Mouse (Mus musculus) neural tube, embryonic 11.5 days (tissue): ENCODE measurements around the gene Fgfr4. TPM values are rescaled to one million over a fixed set of nuclear protein-coding genes. Genes with fewer than 3 reads are reported as not detected.
"Not testable (repeated sequence)": the region's sequence is repeated elsewhere in the genome, so short reads cannot be mapped to it uniquely, and the experiment has no call there.

Experiments
- ATAC-seq: fragments of 200-750 bp; cut with Nextera tagmentation; 2 replicates; pipeline ENCODE4 v1.8.0; 2017; ENCODE audit warnings: moderate number of reproducible peaks, mild to moderate bottlenecking, moderate TSS enrichment, moderate library complexity; ENCODE audit not compliant: insufficient read depth, low FRiP score, low TSS enrichment
- DNase-seq: peaks from one replicate; pipeline ENCODE4 v3.0.0-alpha.2; 2015; ENCODE audit warnings: low spot score
- H3K27ac ChIP-seq: fragments of 300-500 bp; sonication (generic); 2 replicates; pipeline ENCODE4 v1.5.1; 2014; ENCODE audit warnings: low read depth, mild to moderate bottlenecking, low read length
- H3K27me3 ChIP-seq: fragments of 300-500 bp; sonication (generic); 2 replicates; pipeline ENCODE4 v1.6.1; 2014; ENCODE audit warnings: mild to moderate bottlenecking, low read length, mixed read lengths; ENCODE audit not compliant: control insufficient read depth, insufficient read depth
- H3K36me3 ChIP-seq: fragments of 300-500 bp; sonication (generic); 2 replicates; pipeline ENCODE4 v1.6.1; 2014; ENCODE audit warnings: mild to moderate bottlenecking, low read length, moderate library complexity, mixed read lengths; ENCODE audit not compliant: control insufficient read depth, insufficient read depth
- H3K4me1 ChIP-seq: fragments of 300-500 bp; sonication (generic); 2 replicates; pipeline ENCODE4 v1.6.1; 2014; ENCODE audit warnings: low read length, mixed read lengths; ENCODE audit not compliant: control insufficient read depth, insufficient read depth
- H3K4me2 ChIP-seq: fragments of 300-500 bp; sonication (generic); 2 replicates; pipeline ENCODE4 v1.6.1; 2014; ENCODE audit warnings: low read depth, mild to moderate bottlenecking, moderate library complexity
- H3K4me3 ChIP-seq: fragments of 300-500 bp; sonication (generic); 2 replicates; pipeline ENCODE4 v1.5.1; 2014; ENCODE audit warnings: low read depth, low read length
- H3K9ac ChIP-seq: fragments of 300-500 bp; sonication (generic); 2 replicates; pipeline ENCODE4 v1.6.1; 2014; ENCODE audit warnings: mild to moderate bottlenecking, low read length
- H3K9me3 ChIP-seq: fragments of 300-500 bp; sonication (generic); 2 replicates; pipeline ENCODE4 v1.6.1; 2016; ENCODE audit warnings: low read length; ENCODE audit not compliant: control insufficient read depth
- WGBS: fragments of 180-500 bp; shearing (Covaris S2); extraction: QIAGEN DNeasy Blood & Tissue Kit; methylation state at CpG from one replicate; pipeline ENCODE4 v1.1.7; 2014; 5-methylcytosine and 5-hydroxymethylcytosine counted together
- polyA plus RNA-seq: library from polyadenylated mRNA; unstranded; fragments of >200 nt; fragmentation: Nextera tagmentation; extraction: Ambion mirVana; gene quantifications from 2 replicates; pipeline ENCODE4 v1.2.1, GENCODE M21; 2014

Gene Fgfr4
- polyA plus RNA-seq, 1 experiment from 2014 or later, result 3.0 TPM

DNA sequence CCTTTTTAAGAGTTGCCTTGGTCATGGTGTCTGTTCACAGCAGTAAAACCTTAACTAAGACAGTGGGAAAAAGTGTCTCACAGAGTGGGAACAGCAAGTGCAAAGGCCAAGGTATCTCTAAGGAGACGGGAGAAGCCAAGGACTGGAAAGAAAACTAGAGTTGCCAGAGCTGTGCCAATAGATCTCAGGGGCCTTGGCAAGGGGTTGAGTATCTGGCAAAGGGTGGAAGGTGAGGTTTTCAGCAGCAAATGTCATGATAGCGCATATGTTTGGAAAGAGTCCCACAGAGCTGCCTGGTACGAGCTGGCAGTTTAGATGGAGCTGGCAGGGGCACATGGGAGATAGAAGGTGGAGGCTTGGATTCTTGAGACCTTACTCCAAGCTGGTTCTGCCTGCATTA lies 27.2 kb downstream of the Fgfr4 start:
- Histone ChIP-seq H3K4me1 (no peaks in the 10 kb centered on the region), H3K4me3 (no peak overlapping the region), H3K9me3 (no peaks in the 10 kb centered on the region), H3K4me2 (no peak overlapping the region), H3K36me3 (no peaks in the 10 kb centered on the region), H3K27ac (no peak overlapping the region), H3K27me3 (no peaks in the 10 kb centered on the region), H3K9ac (no peak overlapping the region)
- ATAC-seq (no peak), DNase-seq (no peak)
- 97% methylated on average over 3 of the region's 3 CpGs for WGBS

- Histone ChIP-seq H3K27me3 (no peaks in the 10 kb centered on the region), H3K4me1 (no peaks in the 10 kb centered on the region), H3K9me3 (no peaks in the 10 kb centered on the region), H3K4me2 (peak overlapping the region; percentile 39), H3K4me3 (no peak overlapping the region), H3K36me3 (no peaks in the 10 kb centered on the region), H3K27ac (no peak overlapping the region), H3K9ac (peak overlapping the region; percentile 50; the same call in 1 of the 2 replicates)
- WGBS, result 72% methylated on average over 2 of the region's 2 CpGs
- DNase-seq (no peak), ATAC-seq (no peak)
Observed at GRCm38 (mm10) chr13:55181786-55182172, 29.3 kb downstream of the Fgfr4 start.

DNA sequence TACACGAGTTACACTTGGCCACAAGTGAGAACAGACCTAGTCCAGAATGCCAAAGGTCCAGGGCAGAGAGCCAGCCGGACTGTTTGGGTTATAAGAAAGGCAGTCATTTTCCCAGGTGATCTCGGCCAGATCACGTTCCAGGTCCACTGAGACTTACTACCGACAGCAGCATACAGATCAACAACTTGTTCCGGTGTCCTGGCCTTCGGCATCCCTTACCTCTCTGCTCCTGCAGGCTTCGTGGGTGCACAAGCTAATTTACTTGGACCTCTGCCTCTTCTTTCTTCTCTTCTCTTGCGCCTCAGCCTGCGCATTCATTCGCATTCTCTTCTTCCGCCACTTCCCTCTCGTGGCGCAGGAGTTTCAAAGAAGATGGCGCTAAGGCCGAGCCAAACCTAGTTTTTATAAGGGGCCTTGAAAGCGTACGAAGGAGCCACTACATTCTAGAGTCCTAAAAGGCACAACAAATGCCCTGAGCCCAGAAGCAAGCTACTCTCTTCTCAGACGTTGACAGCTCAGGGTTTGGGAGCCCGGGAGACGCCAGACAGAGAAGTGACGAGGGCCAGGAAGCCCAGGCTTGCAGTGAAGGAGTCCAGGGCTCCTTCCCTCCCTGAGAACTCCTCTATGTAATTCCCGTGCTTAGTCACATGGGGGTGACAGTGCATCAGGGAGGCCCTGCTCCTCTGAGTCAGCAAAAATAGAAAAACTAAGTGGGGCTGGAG lies 29.9 kb downstream of the Fgfr4 start:
- DNase-seq, result peak; percentile 80
- peak overlapping the region; percentile 50 for H3K9ac ChIP-seq
- 0 out of 2 replicates have a peak, but pooled peaks have one; percentile 55 for ATAC-seq

DNA sequence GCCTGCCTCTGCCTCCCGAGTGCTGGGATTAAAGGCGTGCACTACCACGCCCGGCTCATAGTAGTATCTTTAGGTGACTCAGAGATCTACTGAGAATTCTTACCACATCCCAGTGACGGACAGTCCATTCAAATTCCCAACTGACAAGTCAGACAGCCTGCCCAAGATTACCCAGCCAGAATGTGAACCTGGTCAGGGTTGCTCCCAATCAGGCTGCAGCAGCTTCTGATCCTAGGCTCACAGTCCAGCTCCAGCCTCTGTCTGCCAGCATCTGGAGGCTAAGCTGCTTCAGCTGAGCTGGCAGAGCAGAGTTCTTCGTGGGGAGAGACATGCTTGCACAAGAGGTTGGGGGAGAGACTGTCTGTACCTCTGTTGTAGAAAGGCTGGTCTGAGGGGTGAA lies 30.9 kb downstream of the Fgfr4 start:
- no peaks in the 10 kb centered on the region for H3K9me3 ChIP-seq
- H3K4me1 ChIP-seq, result no peaks in the 10 kb centered on the region
- no peak overlapping the region for H3K4me3 ChIP-seq
- H3K4me2 ChIP-seq, result no peak overlapping the region
- no peak overlapping the region for H3K9ac ChIP-seq
- 87% methylated on average over 6 of the region's 6 CpGs for WGBS
- H3K27ac ChIP-seq, result no peak overlapping the region
- H3K36me3 ChIP-seq, result no peaks in the 10 kb centered on the region
- no peak for ATAC-seq
- no peak for DNase-seq
- H3K27me3 ChIP-seq, result no peaks in the 10 kb centered on the region

More for the DNA sequence above, 29.9 kb downstream of the Fgfr4 start:
- 6% methylated on average over 23 of the region's 23 CpGs for WGBS
- no peaks in the 10 kb centered on the region for H3K27me3 ChIP-seq
- H3K27ac ChIP-seq, result no peak overlapping the region
- peak overlapping the region; percentile 39 for H3K4me2 ChIP-seq
- no peaks in the 10 kb centered on the region for H3K36me3 ChIP-seq
- no peaks in the 10 kb centered on the region for H3K9me3 ChIP-seq
- H3K4me3 ChIP-seq, result peak overlapping the region; percentile 17
- no peaks in the 10 kb centered on the region for H3K4me1 ChIP-seq

GRCm38 (mm10) chr13:55187062-55187461 lies 34.6 kb downstream of the Fgfr4 start:
- H3K4me1 ChIP-seq, H3K9me3 ChIP-seq, H3K27ac ChIP-seq, H3K36me3 ChIP-seq, H3K9ac ChIP-seq, H3K4me2 ChIP-seq, DNase-seq, ATAC-seq, H3K27me3 ChIP-seq, H3K4me3 ChIP-seq: not testable (repeated sequence)
- 64% methylated on average over 3 of the region's 9 CpGs for WGBS

DNA sequence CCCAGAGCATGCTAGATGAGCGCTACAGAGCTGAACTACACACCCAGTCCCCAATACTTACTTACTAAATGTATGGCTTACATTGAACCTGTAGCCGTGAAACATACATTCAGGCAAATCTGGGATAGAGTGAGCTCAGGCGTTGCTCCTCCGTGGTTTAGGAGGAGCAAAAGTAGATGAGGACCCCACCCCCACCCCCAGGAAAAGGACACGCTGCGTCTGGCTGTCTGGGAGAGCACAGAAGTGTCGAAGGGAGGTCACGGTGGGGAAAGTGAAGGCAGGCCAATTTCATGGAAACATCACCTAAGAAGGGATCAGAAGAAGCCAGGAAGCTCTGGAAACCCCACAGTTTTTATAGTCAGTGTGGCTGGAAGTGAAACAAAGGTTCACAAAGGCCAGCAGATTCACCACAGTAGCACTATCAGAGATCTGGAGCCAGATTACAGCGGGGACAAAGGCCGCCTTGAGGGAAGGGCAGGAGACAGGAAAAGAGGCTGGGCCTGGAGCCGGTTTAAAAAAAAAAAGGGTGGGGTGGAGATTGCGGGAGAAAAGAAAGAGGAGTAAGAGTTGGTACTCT lies 37.2 kb downstream of the Fgfr4 start:
- 4% methylated on average over 12 of the region's 12 CpGs for whole genome bisulfite sequencing

DNA sequence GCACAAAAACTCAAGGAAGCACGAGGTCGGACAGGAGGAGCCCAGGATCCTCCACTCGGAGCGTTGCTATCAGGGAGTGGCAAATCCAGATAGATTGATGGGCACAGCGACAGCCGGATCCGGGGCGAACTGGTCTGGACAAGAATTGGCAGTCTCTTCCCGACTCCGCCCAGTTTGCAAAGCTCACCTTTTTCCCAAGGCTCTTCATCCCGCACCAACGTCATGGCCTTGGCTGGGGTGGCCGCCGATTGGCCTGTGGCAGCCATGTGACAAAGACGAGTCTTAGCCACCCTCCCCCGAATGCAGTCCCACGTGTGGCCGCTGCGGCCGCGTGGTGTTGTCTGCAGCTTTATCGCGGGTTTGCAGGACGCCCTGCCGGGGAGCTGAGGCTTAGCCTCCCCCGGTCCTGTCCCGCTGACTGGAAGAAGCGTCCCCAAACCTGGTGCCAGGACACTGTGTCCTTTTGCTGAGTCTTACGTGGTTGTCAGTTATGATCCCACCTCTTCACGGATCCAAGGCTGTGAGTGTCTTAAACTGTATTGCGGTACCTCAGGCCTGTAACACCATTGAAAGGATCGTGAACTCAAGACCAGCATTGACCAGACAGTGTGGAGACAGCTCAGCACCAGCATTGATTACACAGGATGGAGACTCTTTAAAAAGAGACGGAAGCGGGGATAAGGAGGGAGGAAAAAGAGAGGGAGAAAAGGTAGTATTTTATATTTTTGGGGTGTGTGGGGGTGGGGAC lies 37.9 kb downstream of the Fgfr4 start:
- no peaks in the 10 kb centered on the region for H3K36me3 ChIP-seq
- peak; percentile 96 for DNase-seq
- peak overlapping the region; percentile 27 for H3K4me3 ChIP-seq
- H3K4me1 ChIP-seq, result peaks cover 7% of the 10 kb centered on the region; the same call in 1 of the 2 replicates
- ATAC-seq, result peak; percentile 99
- H3K4me2 ChIP-seq, result peak overlapping the region; percentile 49
- H3K27me3 ChIP-seq, result no peaks in the 10 kb centered on the region
- H3K27ac ChIP-seq, result peak overlapping the region; percentile 89
- H3K9me3 ChIP-seq, result no peaks in the 10 kb centered on the region
- peak overlapping the region; percentile 71 for H3K9ac ChIP-seq
- WGBS, result 3% methylated on average over 34 of the region's 34 CpGs

More for the DNA sequence above, 37.2 kb downstream of the Fgfr4 start:
- Histone ChIP-seq H3K27me3 (no peaks in the 10 kb centered on the region), H3K36me3 (no peaks in the 10 kb centered on the region), H3K4me3 (peak overlapping the region; percentile 27), H3K4me1 (peaks cover 7% of the 10 kb centered on the region; the same call in 1 of the 2 replicates), H3K4me2 (peak overlapping the region; percentile 49), H3K27ac (peak overlapping the region; percentile 89), H3K9ac (peak overlapping the region; percentile 71), H3K9me3 (no peaks in the 10 kb centered on the region)
- DNase-seq, result peak; percentile 60
- peak; percentile 10; the same call in 1 of the 2 replicates for ATAC-seq

- no peak overlapping the region for H3K4me3 ChIP-seq
- H3K9ac ChIP-seq, result no peak overlapping the region
- no peaks in the 10 kb centered on the region for H3K9me3 ChIP-seq
- WGBS, result 94% methylated on average over 5 of the region's 5 CpGs
- H3K27me3 ChIP-seq, result no peaks in the 10 kb centered on the region
- no peak for DNase-seq
- H3K27ac ChIP-seq, result no peak overlapping the region
- peaks cover 7% of the 10 kb centered on the region; the same call in 1 of the 2 replicates for H3K4me1 ChIP-seq
- H3K4me2 ChIP-seq, result no peak overlapping the region
- ATAC-seq, result no peak
- H3K36me3 ChIP-seq, result no peaks in the 10 kb centered on the region
Observed at GRCm38 (mm10) chr13:55191535-55191934, 39.1 kb downstream of the Fgfr4 start.
